Mouse (Mus musculus): ENCODE results near the gene Hsd17b3. TPM values are rescaled to one million over a fixed set of nuclear protein-coding genes. Genes with fewer than 3 reads are reported as not detected.
A peak's percentile ranks its signal among the peaks of the same experiment; 100 is the strongest.

Hsd17b3 gene
- polyA plus RNA-seq, 1 experiment from 2014 or later, result not detected

GRCm38 (mm10) chr13:64083331-64083730 lies 5.7 kb downstream of the Hsd17b3 start:
- Histone ChIP-seq H3K36me3 (ENCODE audit: insufficient read depth) (no peaks in the 10 kb centered on the region), H3K4me3 (ENCODE audit: low read depth, low read length) (no peak overlapping the region), H3K9me3 (ENCODE audit: low read depth, low read length) (no peaks in the 10 kb centered on the region), H3K27me3 (ENCODE audit: insufficient read depth, low read length) (no peaks in the 10 kb centered on the region), H3K9ac (no peak overlapping the region), H3K4me2 (no peak overlapping the region), H3K27ac (ENCODE audit: low read depth) (0 out of 2 replicates have a peak overlapping the region, but pooled peaks have one; percentile 95), H3K4me1 (ENCODE audit: insufficient read depth) (peaks cover 6% of the 10 kb centered on the region; the same call in 1 of the 2 replicates)
- ATAC-seq (ENCODE audit: insufficient read depth) (no peak), DNase-seq (no peak)
- no peak for TF ChIP-seq CTCF (IDR thresholded peaks at IDR 0.05; ENCODE audit: low read depth)
- 78% methylated on average over 3 of the region's 3 CpGs for WGBS

GRCm38 (mm10) chr13:64081012-64081919 lies 7.8 kb downstream of the Hsd17b3 start:
- no peaks in the 10 kb centered on the region for H3K27me3 ChIP-seq (ENCODE audit: insufficient read depth, low read length)
- DNase-seq, result peak; percentile 40
- no peak overlapping the region for H3K9ac ChIP-seq

GRCm38 (mm10) chr13:64077591-64077990 lies 11.4 kb downstream of the Hsd17b3 start:
- no peak overlapping the region for H3K27ac ChIP-seq (ENCODE audit: low read depth)
- 71% methylated on average over 5 of the region's 5 CpGs for WGBS
- H3K4me1 ChIP-seq (ENCODE audit: insufficient read depth), result peaks cover 6% of the 10 kb centered on the region; the same call in 1 of the 2 replicates
- ATAC-seq (ENCODE audit: insufficient read depth), result no peak
- no peak overlapping the region for H3K9ac ChIP-seq
- H3K4me2 ChIP-seq, result no peak overlapping the region
- H3K9me3 ChIP-seq (ENCODE audit: low read depth, low read length), result no peaks in the 10 kb centered on the region
- no peaks in the 10 kb centered on the region for H3K27me3 ChIP-seq (ENCODE audit: insufficient read depth, low read length)
- no peak for DNase-seq
- TF ChIP-seq CTCF (IDR thresholded peaks at IDR 0.05; ENCODE audit: low read depth), result no peak
- no peaks in the 10 kb centered on the region for H3K36me3 ChIP-seq (ENCODE audit: insufficient read depth)
- H3K4me3 ChIP-seq (ENCODE audit: low read depth, low read length), result no peak overlapping the region

More at GRCm38 (mm10) chr13:64081012-64081919, 7.8 kb downstream of the Hsd17b3 start:
- 34% methylated on average over 16 of the region's 16 CpGs for WGBS
- ATAC-seq (ENCODE audit: insufficient read depth), result peak; percentile 61; the same call in 1 of the 2 replicates
- no peak for TF ChIP-seq CTCF (IDR thresholded peaks at IDR 0.05; ENCODE audit: low read depth)
- Histone ChIP-seq H3K4me2 (peak overlapping the region; percentile 32; the same call in 1 of the 2 replicates), H3K27ac (ENCODE audit: low read depth) (peak overlapping the region; percentile 95), H3K36me3 (ENCODE audit: insufficient read depth) (no peaks in the 10 kb centered on the region), H3K4me1 (ENCODE audit: insufficient read depth) (peaks cover 6% of the 10 kb centered on the region; the same call in 1 of the 2 replicates), H3K9me3 (ENCODE audit: low read depth, low read length) (no peaks in the 10 kb centered on the region), H3K4me3 (ENCODE audit: low read depth, low read length) (no peak overlapping the region)

GRCm38 (mm10) chr13:64076074-64076473 lies 13.0 kb downstream of the Hsd17b3 start:
- Histone ChIP-seq H3K9me3 (ENCODE audit: low read depth, low read length) (no peaks in the 10 kb centered on the region), H3K9ac (no peak overlapping the region), H3K27ac (ENCODE audit: low read depth) (no peak overlapping the region), H3K4me1 (ENCODE audit: insufficient read depth) (peaks cover under 1% of the 10 kb centered on the region; the same call in 1 of the 2 replicates), H3K27me3 (ENCODE audit: insufficient read depth, low read length) (no peaks in the 10 kb centered on the region), H3K36me3 (ENCODE audit: insufficient read depth) (no peaks in the 10 kb centered on the region), H3K4me3 (ENCODE audit: low read depth, low read length) (no peak overlapping the region), H3K4me2 (no peak overlapping the region)
- TF ChIP-seq CTCF (IDR thresholded peaks at IDR 0.05; ENCODE audit: low read depth), result no peak
- 84% methylated on average over 4 of the region's 4 CpGs for WGBS
- DNase-seq (no peak), ATAC-seq (ENCODE audit: insufficient read depth) (no peak)

- H3K4me1 ChIP-seq (ENCODE audit: insufficient read depth), result no peaks in the 10 kb centered on the region
- WGBS, result 20% methylated on average over 3 of the region's 3 CpGs
- H3K9me3 ChIP-seq (ENCODE audit: low read depth, low read length), result no peaks in the 10 kb centered on the region
- no peak overlapping the region for H3K4me3 ChIP-seq (ENCODE audit: low read depth, low read length)
- H3K27me3 ChIP-seq (ENCODE audit: insufficient read depth, low read length), result no peaks in the 10 kb centered on the region
- no peak for TF ChIP-seq CTCF (IDR thresholded peaks at IDR 0.05; ENCODE audit: low read depth)
- ATAC-seq (ENCODE audit: insufficient read depth) (no peak), DNase-seq (no peak)
- no peaks in the 10 kb centered on the region for H3K36me3 ChIP-seq (ENCODE audit: insufficient read depth)
- no peak overlapping the region for H3K27ac ChIP-seq (ENCODE audit: low read depth)
- H3K9ac ChIP-seq, result no peak overlapping the region
- no peak overlapping the region for H3K4me2 ChIP-seq
These were observed 22.4 kb downstream of the Hsd17b3 start for GRCm38 (mm10) chr13:64066653-64067052.

- ATAC-seq (ENCODE audit: insufficient read depth) (no peak), DNase-seq (no peak)
- no peaks in the 10 kb centered on the region for H3K27me3 ChIP-seq (ENCODE audit: insufficient read depth, low read length)
These were observed 24.8 kb downstream of the Hsd17b3 start for GRCm38 (mm10) chr13:64064276-64064675.

GRCm38 (mm10) chr13:64060935-64061506 lies 28.0 kb downstream of the Hsd17b3 start:
- 76% methylated on average over 5 of the region's 5 CpGs for WGBS

More at GRCm38 (mm10) chr13:64064276-64064675, 24.8 kb downstream of the Hsd17b3 start:
- Histone ChIP-seq H3K9ac (no peak overlapping the region), H3K27ac (ENCODE audit: low read depth) (no peak overlapping the region), H3K4me3 (ENCODE audit: low read depth, low read length) (no peak overlapping the region), H3K4me1 (ENCODE audit: insufficient read depth) (no peaks in the 10 kb centered on the region), H3K9me3 (ENCODE audit: low read depth, low read length) (no peaks in the 10 kb centered on the region), H3K36me3 (ENCODE audit: insufficient read depth) (no peaks in the 10 kb centered on the region), H3K4me2 (no peak overlapping the region)
- no peak for TF ChIP-seq CTCF (IDR thresholded peaks at IDR 0.05; ENCODE audit: low read depth)

More at GRCm38 (mm10) chr13:64060935-64061506, 28.0 kb downstream of the Hsd17b3 start:
- no peak overlapping the region for H3K4me2 ChIP-seq
- no peaks in the 10 kb centered on the region for H3K27me3 ChIP-seq (ENCODE audit: insufficient read depth, low read length)
- DNase-seq, result no peak
- H3K4me3 ChIP-seq (ENCODE audit: low read depth, low read length), result no peak overlapping the region
- no peaks in the 10 kb centered on the region for H3K9me3 ChIP-seq (ENCODE audit: low read depth, low read length)
- H3K27ac ChIP-seq (ENCODE audit: low read depth), result no peak overlapping the region
- no peak for TF ChIP-seq CTCF (IDR thresholded peaks at IDR 0.05; ENCODE audit: low read depth)
- no peaks in the 10 kb centered on the region for H3K4me1 ChIP-seq (ENCODE audit: insufficient read depth)
- no peaks in the 10 kb centered on the region for H3K36me3 ChIP-seq (ENCODE audit: insufficient read depth)
- no peak overlapping the region for H3K9ac ChIP-seq
- ATAC-seq (ENCODE audit: insufficient read depth), result no peak
